Mouse (Mus musculus): ENCODE results near the gene Zfyve28.
A peak's percentile ranks its signal among the peaks of the same experiment; 100 is the strongest.

Zfyve28 gene

GRCm38 (mm10) chr5:34210279-34210678 lies 78.0 kb downstream of the Zfyve28 start:
- DNase-seq (ENCODE audit: low spot score in 2 of 2) = peak in 1 of 2 experiments; percentile 58

- DNase-seq (ENCODE audit: low spot score in 2 of 2) = no peak
Observed at GRCm38 (mm10) chr5:34207503-34207902, 80.7 kb downstream of the Zfyve28 start.

GRCm38 (mm10) chr5:34205788-34206187 lies 82.5 kb downstream of the Zfyve28 start:
- no peak for DNase-seq (ENCODE audit: low spot score in 2 of 2)

- no peak for DNase-seq (ENCODE audit: low spot score in 2 of 2)
Observed at GRCm38 (mm10) chr5:34204911-34205310, 83.3 kb downstream of the Zfyve28 start.

- DNase-seq (ENCODE audit: low spot score in 2 of 2) = no peak
Observed at GRCm38 (mm10) chr5:34202006-34202405, 86.2 kb downstream of the Zfyve28 start.

- DNase-seq (ENCODE audit: low spot score in 2 of 2) = no peak
Observed at GRCm38 (mm10) chr5:34201396-34201795, 86.9 kb downstream of the Zfyve28 start.

- no peak for DNase-seq (ENCODE audit: low spot score in 2 of 2)
Observed at GRCm38 (mm10) chr5:34198615-34199014, 89.6 kb downstream of the Zfyve28 start.

- DNase-seq (ENCODE audit: low spot score in 2 of 2) = peak; percentile 48 to 66
Observed at GRCm38 (mm10) chr5:34197243-34197642, 91.0 kb downstream of the Zfyve28 start.

GRCm38 (mm10) chr5:34196423-34196822 lies 91.8 kb downstream of the Zfyve28 start:
- no peak for DNase-seq (ENCODE audit: low spot score in 2 of 2)

- DNase-seq (ENCODE audit: low spot score in 2 of 2) = no peak
Observed at GRCm38 (mm10) chr5:34195786-34196185, 92.5 kb downstream of the Zfyve28 start.

GRCm38 (mm10) chr5:34194975-34195662 lies 93.1 kb downstream of the Zfyve28 start:
- no peak for DNase-seq (ENCODE audit: low spot score in 2 of 2)

GRCm38 (mm10) chr5:34194426-34194825 lies 93.8 kb downstream of the Zfyve28 start:
- DNase-seq (ENCODE audit: low spot score in 2 of 2) = no peak

- no peak for DNase-seq (ENCODE audit: low spot score in 2 of 2)
Observed at GRCm38 (mm10) chr5:34191843-34192242, 96.4 kb downstream of the Zfyve28 start.

- no peak for DNase-seq (ENCODE audit: low spot score in 2 of 2)
Observed at GRCm38 (mm10) chr5:34191021-34191420, 97.2 kb downstream of the Zfyve28 start.

- no peak for DNase-seq (ENCODE audit: low spot score in 2 of 2)
Observed at GRCm38 (mm10) chr5:34189521-34189920, 98.7 kb downstream of the Zfyve28 start.

- DNase-seq (ENCODE audit: low spot score in 2 of 2) = no peak
Observed at GRCm38 (mm10) chr5:34188856-34189255, 99.4 kb downstream of the Zfyve28 start.

- peak; percentile 99 to 100 for DNase-seq (ENCODE audit: low spot score in 2 of 2)
Observed at GRCm38 (mm10) chr5:34187601-34188316, 100.5 kb downstream of the Zfyve28 start, which contains the start of gene Mxd4. Gene Mxd4, minus strand, starts transcription at chr5:34187720.

GRCm38 (mm10) chr5:34186961-34187391 lies 101.3 kb downstream of the Zfyve28 start:
- peak in 1 of 2 experiments; percentile 17 for DNase-seq (ENCODE audit: low spot score in 2 of 2)

- peak in 1 of 2 experiments; percentile 4 for DNase-seq (ENCODE audit: low spot score in 2 of 2)
Observed at GRCm38 (mm10) chr5:34186391-34186790, 101.9 kb downstream of the Zfyve28 start.

GRCm38 (mm10) chr5:34185791-34186190 lies 102.5 kb downstream of the Zfyve28 start:
- peak in 1 of 2 experiments; percentile 4 for DNase-seq (ENCODE audit: low spot score in 2 of 2)

- peak; percentile 2 for DNase-seq (ENCODE audit: low spot score in 2 of 2)
Observed at GRCm38 (mm10) chr5:34185051-34185580, 103.1 kb downstream of the Zfyve28 start.

GRCm38 (mm10) chr5:34183976-34184375 lies 104.3 kb downstream of the Zfyve28 start:
- DNase-seq (ENCODE audit: low spot score in 2 of 2) = peak in 1 of 2 experiments; percentile 4

Measured in frontal cortex, postnatal 14 days (tissue).